Mouse (Mus musculus): ENCODE results near the gene Pdss2. TPM values are rescaled to one million over a fixed set of nuclear protein-coding genes. Genes with fewer than 3 reads are reported as not detected.

The Pdss2 gene
- total RNA-seq, 2 experiments from 2014 or later, result 19.2 to 20.9 TPM

GRCm38 (mm10) chr10:43480227-43480849 is 259.1 kb downstream of the Pdss2 start:
- no peak for DNase-seq (ENCODE audit: low spot score)

GRCm38 (mm10) chr10:43481179-43481578 is 259.9 kb downstream of the Pdss2 start:
- DNase-seq (ENCODE audit: low spot score), result no peak

GRCm38 (mm10) chr10:43482021-43482420 is 260.7 kb downstream of the Pdss2 start:
- no peak for DNase-seq (ENCODE audit: low spot score)

GRCm38 (mm10) chr10:43483426-43483995 is 262.2 kb downstream of the Pdss2 start:
- peak; percentile 63 for DNase-seq (ENCODE audit: low spot score)

- no peak for DNase-seq (ENCODE audit: low spot score)
Observed at GRCm38 (mm10) chr10:43485751-43486268, 264.5 kb downstream of the Pdss2 start.

GRCm38 (mm10) chr10:43487441-43488010 is 266.2 kb downstream of the Pdss2 start:
- no peak for DNase-seq (ENCODE audit: low spot score)

GRCm38 (mm10) chr10:43488258-43488657 is 267.0 kb downstream of the Pdss2 start:
- no peak for DNase-seq (ENCODE audit: low spot score)

GRCm38 (mm10) chr10:43489139-43489538 is 267.9 kb downstream of the Pdss2 start:
- no peak for DNase-seq (ENCODE audit: low spot score)

- no peak for DNase-seq (ENCODE audit: low spot score)
Observed at GRCm38 (mm10) chr10:43489550-43489949, 268.3 kb downstream of the Pdss2 start.

- no peak for DNase-seq (ENCODE audit: low spot score)
Observed at GRCm38 (mm10) chr10:43490034-43490433, 268.7 kb downstream of the Pdss2 start.

GRCm38 (mm10) chr10:43490846-43491245 is 269.6 kb downstream of the Pdss2 start:
- no peak for DNase-seq (ENCODE audit: low spot score)

GRCm38 (mm10) chr10:43502599-43502998 is 281.3 kb downstream of the Pdss2 start:
- no peak for DNase-seq (ENCODE audit: low spot score)

- no peak for DNase-seq (ENCODE audit: low spot score)
Observed at GRCm38 (mm10) chr10:43504291-43504690, 283.0 kb downstream of the Pdss2 start.

GRCm38 (mm10) chr10:43507051-43507450 is 285.8 kb downstream of the Pdss2 start:
- no peak for DNase-seq (ENCODE audit: low spot score)

- DNase-seq (ENCODE audit: low spot score), result no peak
Observed at GRCm38 (mm10) chr10:43509228-43509627, 287.9 kb downstream of the Pdss2 start.

- DNase-seq (ENCODE audit: low spot score), result no peak
Observed at GRCm38 (mm10) chr10:43512976-43513375, 291.7 kb downstream of the Pdss2 start.

Other genes starting within 250 kb of the Pdss2 start
- 10 to 100 TPM; 29.6 to 36.3 TPM for gene Sobp, start 47.0 kb upstream of the Pdss2 start, total RNA-seq (2021)
- 1 to 10 TPM; 2.0 to 2.1 TPM for gene 9030612E09Rik, start 46.8 kb upstream of the Pdss2 start, total RNA-seq (2021)